Mouse (Mus musculus) forebrain, embryonic 15.5 days (tissue): ENCODE results near the gene Mcm3. TPM values are rescaled to one million over a fixed set of nuclear protein-coding genes. Genes with fewer than 3 reads are reported as not detected.

Experiments
- ATAC-seq: fragments of 200-750 bp; cut with Nextera tagmentation; replicated peaks from 2 replicates; pipeline ENCODE4 v1.8.0; 2017; ENCODE audit warnings: mild to moderate bottlenecking, moderate TSS enrichment, moderate library complexity
- H3K27ac ChIP-seq: fragments of 300-500 bp; sonication (generic); replicated peaks from 2 replicates; pipeline ENCODE4 v1.5.1; 2015; ENCODE audit warnings: mild to moderate bottlenecking, inconsistent platforms
- H3K27me3 ChIP-seq: fragments of 300-500 bp; sonication (generic); 2 replicates; pipeline ENCODE4 v1.6.1; 2015; ENCODE audit warnings: inconsistent platforms
- H3K36me3 ChIP-seq: fragments of 300-500 bp; sonication (generic); 2 replicates; pipeline ENCODE4 v1.6.1; 2015; ENCODE audit warnings: mild to moderate bottlenecking, inconsistent platforms
- H3K4me1 ChIP-seq: fragments of 300-500 bp; sonication (generic); 2 replicates; pipeline ENCODE4 v1.6.1; 2015; ENCODE audit warnings: inconsistent platforms
- H3K4me2 ChIP-seq: fragments of 300-500 bp; sonication (generic); replicated peaks from 2 replicates; pipeline ENCODE4 v1.6.1; 2015; ENCODE audit warnings: mild to moderate bottlenecking, inconsistent platforms
- H3K4me3 ChIP-seq: fragments of 300-500 bp; sonication (generic); 2 replicates; pipeline ENCODE4 v1.5.1; 2015; ENCODE audit warnings: mild to moderate bottlenecking, inconsistent platforms
- H3K9ac ChIP-seq: fragments of 300-500 bp; sonication (generic); replicated peaks from 2 replicates; pipeline ENCODE4 v1.6.1; 2015; ENCODE audit warnings: mild to moderate bottlenecking, inconsistent platforms
- H3K9me3 ChIP-seq: fragments of 300-500 bp; sonication (generic); 2 replicates; pipeline ENCODE4 v1.6.1; 2016; ENCODE audit warnings: inconsistent platforms
- WGBS: fragments of 180-500 bp; shearing (Covaris S2); methylation state at CpG from one replicate; pipeline ENCODE4 v1.1.7; 2015; ENCODE audit warnings: mixed read lengths; 5-methylcytosine and 5-hydroxymethylcytosine counted together
- polyA plus RNA-seq: library from polyadenylated mRNA; unstranded; fragments of >200 nt; fragmentation: Nextera tagmentation; extraction: Ambion mirVana; gene quantifications from 2 replicates; pipeline ENCODE4 v1.2.1, GENCODE M21; 2015

Mcm3 gene
- polyA plus RNA-seq, 1 experiment from 2014 or later: 51.8 TPM

GRCm38 (mm10) chr1:20830546-20830945, 10.4 kb upstream of the Mcm3 start:
- no peak overlapping the region for H3K4me3 ChIP-seq
- H3K4me2 ChIP-seq: no peak overlapping the region
- H3K27ac ChIP-seq: no peak overlapping the region
- no peaks in the 10 kb centered on the region for H3K36me3 ChIP-seq
- WGBS: 88% methylated on average over 1 of the region's 1 CpGs
- H3K9me3 ChIP-seq: no peaks in the 10 kb centered on the region
- no peak overlapping the region for H3K9ac ChIP-seq
- H3K4me1 ChIP-seq: no peaks in the 10 kb centered on the region
- ATAC-seq: no peak
- no peaks in the 10 kb centered on the region for H3K27me3 ChIP-seq

GRCm38 (mm10) chr1:20828061-20828460, 7.9 kb upstream of the Mcm3 start:
- Histone ChIP-seq H3K9me3 (no peaks in the 10 kb centered on the region), H3K4me1 (peaks cover 11% of the 10 kb centered on the region; the same call in 1 of the 2 replicates), H3K4me2 (no peak overlapping the region), H3K36me3 (no peaks in the 10 kb centered on the region), H3K27me3 (no peaks in the 10 kb centered on the region), H3K4me3 (no peak overlapping the region), H3K27ac (no peak overlapping the region), H3K9ac (no peak overlapping the region)
- WGBS: 91% methylated on average over 2 of the region's 2 CpGs
- ATAC-seq: no peak

GRCm38 (mm10) chr1:20825036-20825435, 4.9 kb upstream of the Mcm3 start:
- H3K9ac ChIP-seq: no peak overlapping the region
- no peak for ATAC-seq

GRCm38 (mm10) chr1:20823906-20824305, 3.8 kb upstream of the Mcm3 start:
- H3K9ac ChIP-seq: no peak overlapping the region
- peaks cover 22% of the 10 kb centered on the region for H3K4me1 ChIP-seq
- H3K27ac ChIP-seq: peak overlapping the region; percentile 64
- no peaks in the 10 kb centered on the region for H3K9me3 ChIP-seq
- H3K4me2 ChIP-seq: no peak overlapping the region
- ATAC-seq: 0 out of 2 replicates have a peak, but pooled peaks have one; percentile 4
- no peak overlapping the region for H3K4me3 ChIP-seq
- H3K36me3 ChIP-seq: no peaks in the 10 kb centered on the region
- no peaks in the 10 kb centered on the region for H3K27me3 ChIP-seq
- 6% methylated on average over 2 of the region's 2 CpGs for WGBS

More at GRCm38 (mm10) chr1:20825036-20825435, 4.9 kb upstream of the Mcm3 start:
- H3K36me3 ChIP-seq: no peaks in the 10 kb centered on the region
- H3K27me3 ChIP-seq: no peaks in the 10 kb centered on the region
- no peak overlapping the region for H3K4me2 ChIP-seq
- H3K4me3 ChIP-seq: no peak overlapping the region
- no peaks in the 10 kb centered on the region for H3K9me3 ChIP-seq
- H3K27ac ChIP-seq: no peak overlapping the region
- peaks cover 14% of the 10 kb centered on the region; the same call in 1 of the 2 replicates for H3K4me1 ChIP-seq

- no peak for ATAC-seq
- no peak overlapping the region for H3K4me2 ChIP-seq
- no peak overlapping the region for H3K9ac ChIP-seq
- no peaks in the 10 kb centered on the region for H3K27me3 ChIP-seq
- WGBS: 27% methylated on average over 4 of the region's 4 CpGs
- no peaks in the 10 kb centered on the region for H3K9me3 ChIP-seq
- H3K4me3 ChIP-seq: no peak overlapping the region
- peak overlapping the region; percentile 64 for H3K27ac ChIP-seq
- H3K36me3 ChIP-seq: no peaks in the 10 kb centered on the region
- H3K4me1 ChIP-seq: peaks cover 25% of the 10 kb centered on the region
Measured at GRCm38 (mm10) chr1:20823471-20823870, 3.4 kb upstream of the Mcm3 start.

GRCm38 (mm10) chr1:20820959-20821358, 847 bp upstream of the Mcm3 start:
- H3K27ac ChIP-seq: no peak overlapping the region
- ATAC-seq: no peak

GRCm38 (mm10) chr1:20817596-20817995, 2.5 kb downstream of the Mcm3 start:
- no peaks in the 10 kb centered on the region for H3K9me3 ChIP-seq
- peaks cover 14% of the 10 kb centered on the region for H3K4me1 ChIP-seq
- H3K36me3 ChIP-seq: no peaks in the 10 kb centered on the region
- ATAC-seq: no peak
- H3K4me3 ChIP-seq: no peak overlapping the region
- no peaks in the 10 kb centered on the region for H3K27me3 ChIP-seq
- no peak overlapping the region for H3K9ac ChIP-seq
- no peak overlapping the region for H3K27ac ChIP-seq
- H3K4me2 ChIP-seq: no peak overlapping the region
- 61% methylated on average over 12 of the region's 12 CpGs for WGBS

More at GRCm38 (mm10) chr1:20820959-20821358, 847 bp upstream of the Mcm3 start:
- Histone ChIP-seq H3K4me2 (no peak overlapping the region), H3K4me3 (no peak overlapping the region), H3K4me1 (peaks cover 25% of the 10 kb centered on the region), H3K36me3 (no peaks in the 10 kb centered on the region), H3K9ac (no peak overlapping the region), H3K9me3 (no peaks in the 10 kb centered on the region), H3K27me3 (no peaks in the 10 kb centered on the region)
- 89% methylated on average over 4 of the region's 4 CpGs for WGBS

GRCm38 (mm10) chr1:20817172-20817571, 2.9 kb downstream of the Mcm3 start:
- no peaks in the 10 kb centered on the region for H3K27me3 ChIP-seq

GRCm38 (mm10) chr1:20814521-20814920, 5.6 kb downstream of the Mcm3 start:
- Histone ChIP-seq H3K36me3 (peaks cover 6% of the 10 kb centered on the region; the same call in 1 of the 2 replicates), H3K27me3 (no peaks in the 10 kb centered on the region), H3K4me3 (no peak overlapping the region), H3K4me1 (peaks cover 7% of the 10 kb centered on the region), H3K4me2 (no peak overlapping the region), H3K9me3 (no peaks in the 10 kb centered on the region), H3K9ac (no peak overlapping the region), H3K27ac (no peak overlapping the region)
- no peak for ATAC-seq
- WGBS: 87% methylated on average over 8 of the region's 8 CpGs

More at GRCm38 (mm10) chr1:20817172-20817571, 2.9 kb downstream of the Mcm3 start:
- Histone ChIP-seq H3K27ac (no peak overlapping the region), H3K4me1 (peaks cover 14% of the 10 kb centered on the region), H3K36me3 (no peaks in the 10 kb centered on the region), H3K4me2 (no peak overlapping the region), H3K4me3 (no peak overlapping the region), H3K9me3 (no peaks in the 10 kb centered on the region), H3K9ac (no peak overlapping the region)
- no peak for ATAC-seq
- WGBS: 85% methylated on average over 9 of the region's 9 CpGs

- no peaks in the 10 kb centered on the region for H3K9me3 ChIP-seq
- H3K4me3 ChIP-seq: no peak overlapping the region
- no peak overlapping the region for H3K9ac ChIP-seq
- no peak overlapping the region for H3K27ac ChIP-seq
- 0 out of 2 replicates have a peak, but pooled peaks cover 4% of the 10 kb centered on the region for H3K4me1 ChIP-seq
- no peak overlapping the region for H3K4me2 ChIP-seq
- ATAC-seq: no peak
- no peaks in the 10 kb centered on the region for H3K27me3 ChIP-seq
- peaks cover 23% of the 10 kb centered on the region for H3K36me3 ChIP-seq
- 96% methylated on average over 10 of the region's 10 CpGs for WGBS
Measured at GRCm38 (mm10) chr1:20804526-20804925, 15.6 kb downstream of the Mcm3 start.

- peaks cover 13% of the 10 kb centered on the region for H3K36me3 ChIP-seq
- no peaks in the 10 kb centered on the region for H3K27me3 ChIP-seq
- H3K9me3 ChIP-seq: no peaks in the 10 kb centered on the region
- peak overlapping the region; percentile 73 for H3K27ac ChIP-seq
- H3K9ac ChIP-seq: no peak overlapping the region
- H3K4me2 ChIP-seq: no peak overlapping the region
- no peak overlapping the region for H3K4me3 ChIP-seq
- H3K4me1 ChIP-seq: 0 out of 2 replicates have a peak, but pooled peaks cover 4% of the 10 kb centered on the region
- ATAC-seq: peak; percentile 86
- 74% methylated on average over 8 of the region's 8 CpGs for WGBS
Measured at GRCm38 (mm10) chr1:20801682-20802390, 18.3 kb downstream of the Mcm3 start.

- peak; percentile 33 for ATAC-seq
- 98% methylated on average over 2 of the region's 2 CpGs for WGBS
- H3K27me3 ChIP-seq: no peaks in the 10 kb centered on the region
- no peak overlapping the region for H3K4me2 ChIP-seq
- H3K9me3 ChIP-seq: no peaks in the 10 kb centered on the region
- no peak overlapping the region for H3K4me3 ChIP-seq
- H3K27ac ChIP-seq: peak overlapping the region; percentile 73
- H3K36me3 ChIP-seq: peaks cover 8% of the 10 kb centered on the region
- H3K4me1 ChIP-seq: 0 out of 2 replicates have a peak, but pooled peaks cover 4% of the 10 kb centered on the region
- no peak overlapping the region for H3K9ac ChIP-seq
Measured at GRCm38 (mm10) chr1:20801275-20801674, 18.8 kb downstream of the Mcm3 start.

- H3K4me1 ChIP-seq: no peaks in the 10 kb centered on the region
- no peaks in the 10 kb centered on the region for H3K36me3 ChIP-seq
- H3K4me2 ChIP-seq: no peak overlapping the region
- H3K27me3 ChIP-seq: no peaks in the 10 kb centered on the region
- WGBS: 85% methylated on average over 5 of the region's 5 CpGs
- no peak for ATAC-seq
- H3K4me3 ChIP-seq: no peak overlapping the region
- H3K9me3 ChIP-seq: no peaks in the 10 kb centered on the region
- H3K27ac ChIP-seq: no peak overlapping the region
- no peak overlapping the region for H3K9ac ChIP-seq
Measured at GRCm38 (mm10) chr1:20795178-20795577, 24.9 kb downstream of the Mcm3 start.
